Mouse (Mus musculus) intestine, embryonic 16.5 days (tissue): ENCODE measurements at regions not wholly inside any gene's neighbourhood (a gene's known extent, or its start where the extent isn't known, plus 50 kb on each side); places are given as distances from the start of the nearest gene placed in this dataset.

Experiments
- ATAC-seq: fragments of 200-750 bp; cut with Nextera tagmentation; 2 replicates; pipeline ENCODE4 v1.8.0; 2017; ENCODE audit warnings: moderate TSS enrichment, moderate library complexity
- H3K27ac ChIP-seq: fragments of 300-500 bp; sonication (generic); 2 replicates; pipeline ENCODE4 v1.5.1; 2014; ENCODE audit warnings: mild to moderate bottlenecking, low read length
- H3K27me3 ChIP-seq: fragments of 300-500 bp; sonication (generic); replicated peaks from 2 replicates; pipeline ENCODE4 v1.6.1; 2014; ENCODE audit warnings: low read length, control low read depth, mixed read lengths; ENCODE audit not compliant: control insufficient read depth, insufficient read depth
- H3K36me3 ChIP-seq: fragments of 300-500 bp; sonication (generic); 2 replicates; pipeline ENCODE4 v1.6.1; 2014; ENCODE audit warnings: low read length, control low read depth; ENCODE audit not compliant: control insufficient read depth, insufficient read depth
- H3K4me1 ChIP-seq: fragments of 300-500 bp; sonication (generic); 2 replicates; pipeline ENCODE4 v1.6.1; 2014; ENCODE audit warnings: low read length, control low read depth, mixed read lengths; ENCODE audit not compliant: control insufficient read depth, insufficient read depth
- H3K4me2 ChIP-seq: fragments of 300-500 bp; sonication (generic); 2 replicates; pipeline ENCODE4 v1.6.1; 2014; ENCODE audit warnings: low read depth, low read length, control low read depth
- H3K4me3 ChIP-seq: fragments of 300-500 bp; sonication (generic); 2 replicates; pipeline ENCODE4 v1.5.1; 2014; ENCODE audit warnings: mild to moderate bottlenecking, low read length
- H3K9ac ChIP-seq: fragments of 300-500 bp; sonication (generic); 2 replicates; pipeline ENCODE4 v1.6.1; 2014; ENCODE audit warnings: low read depth, low read length
- H3K9me3 ChIP-seq: fragments of 300-500 bp; sonication (generic); 2 replicates; pipeline ENCODE4 v1.6.1; 2016; ENCODE audit warnings: low read length, control low read depth; ENCODE audit not compliant: control insufficient read depth
- WGBS: fragments of 180-500 bp; shearing (Covaris S2); extraction: QIAGEN DNeasy Blood & Tissue Kit; methylation state at CpG from one replicate; pipeline ENCODE4 v1.1.7; 2014; 5-methylcytosine and 5-hydroxymethylcytosine counted together

DNA sequence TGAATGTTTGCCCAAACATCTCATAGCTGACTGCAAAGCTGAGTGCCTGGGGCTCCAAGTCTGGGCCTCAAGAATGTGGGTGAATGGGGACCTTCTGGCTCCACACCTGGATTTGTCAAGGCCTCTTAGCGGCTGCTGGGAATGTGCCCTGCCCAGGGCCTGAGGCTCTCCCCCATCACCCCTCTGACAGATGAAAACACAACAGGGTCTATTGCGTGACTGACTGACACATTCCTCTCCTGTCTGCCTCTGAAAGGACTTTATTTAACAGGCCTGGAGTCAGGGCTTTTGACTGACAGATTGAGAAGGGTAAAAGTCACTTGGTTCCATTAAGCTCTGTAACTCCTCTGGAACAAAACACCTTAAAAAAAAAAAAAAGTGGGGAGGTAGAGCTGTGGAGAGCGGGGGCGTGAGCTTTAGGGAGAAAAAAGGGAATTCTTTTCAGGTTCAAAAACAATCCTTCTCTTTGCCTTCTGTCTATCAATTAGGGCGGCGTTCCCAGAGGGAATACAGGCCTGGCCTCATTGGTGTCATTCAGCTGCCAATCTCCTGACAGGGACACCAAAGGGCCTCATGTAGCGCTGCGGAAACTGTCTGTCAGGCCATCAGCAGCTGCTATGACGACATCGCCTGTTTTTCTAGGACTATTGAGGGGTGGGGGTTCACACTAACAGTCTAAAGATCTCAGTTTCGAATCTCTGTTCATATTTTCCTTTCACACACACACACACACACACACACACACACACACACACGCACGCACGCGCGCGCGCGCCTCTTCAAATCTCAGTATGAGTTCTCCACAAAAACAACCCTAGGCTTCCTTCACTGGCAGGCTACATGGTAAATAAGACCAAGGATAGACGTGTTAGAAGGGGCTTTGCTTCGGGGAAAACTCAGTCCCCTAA, 355.4 kb upstream of the Nfe2l3 start:
- WGBS = 79% methylated on average over 21 of the region's 21 CpGs
- H3K36me3 ChIP-seq = no peaks in the 10 kb centered on the region
- H3K27ac ChIP-seq = no peak overlapping the region
- no peaks in the 10 kb centered on the region for H3K27me3 ChIP-seq
- no peak overlapping the region for H3K4me3 ChIP-seq
- no peak overlapping the region for H3K4me2 ChIP-seq
- no peaks in the 10 kb centered on the region for H3K9me3 ChIP-seq
- no peak for ATAC-seq
- H3K4me1 ChIP-seq = no peaks in the 10 kb centered on the region
- H3K9ac ChIP-seq = no peak overlapping the region

DNA sequence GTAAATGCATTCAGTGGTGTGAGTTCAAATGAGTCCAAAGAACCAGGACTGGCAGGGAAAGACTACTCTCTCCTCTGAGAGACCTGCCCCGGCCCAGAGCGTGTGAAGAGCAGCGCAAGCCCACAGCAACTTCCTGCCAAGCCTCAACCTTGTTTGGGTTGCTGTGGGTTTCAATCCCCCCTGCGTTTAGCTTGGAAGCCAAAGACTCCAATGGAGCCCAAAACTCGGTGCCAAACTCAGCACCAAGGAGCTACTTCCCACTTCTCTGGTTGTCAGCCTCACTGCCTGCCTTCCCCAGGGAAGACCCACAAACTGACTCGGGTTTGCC, 354.7 kb upstream of the Nfe2l3 start:
- Histone ChIP-seq H3K9ac (no peak overlapping the region), H3K4me3 (no peak overlapping the region), H3K36me3 (no peaks in the 10 kb centered on the region), H3K27me3 (no peaks in the 10 kb centered on the region), H3K27ac (no peak overlapping the region), H3K9me3 (no peaks in the 10 kb centered on the region), H3K4me2 (no peak overlapping the region), H3K4me1 (no peaks in the 10 kb centered on the region)
- no peak for ATAC-seq
- 65% methylated on average over 6 of the region's 6 CpGs for WGBS

DNA sequence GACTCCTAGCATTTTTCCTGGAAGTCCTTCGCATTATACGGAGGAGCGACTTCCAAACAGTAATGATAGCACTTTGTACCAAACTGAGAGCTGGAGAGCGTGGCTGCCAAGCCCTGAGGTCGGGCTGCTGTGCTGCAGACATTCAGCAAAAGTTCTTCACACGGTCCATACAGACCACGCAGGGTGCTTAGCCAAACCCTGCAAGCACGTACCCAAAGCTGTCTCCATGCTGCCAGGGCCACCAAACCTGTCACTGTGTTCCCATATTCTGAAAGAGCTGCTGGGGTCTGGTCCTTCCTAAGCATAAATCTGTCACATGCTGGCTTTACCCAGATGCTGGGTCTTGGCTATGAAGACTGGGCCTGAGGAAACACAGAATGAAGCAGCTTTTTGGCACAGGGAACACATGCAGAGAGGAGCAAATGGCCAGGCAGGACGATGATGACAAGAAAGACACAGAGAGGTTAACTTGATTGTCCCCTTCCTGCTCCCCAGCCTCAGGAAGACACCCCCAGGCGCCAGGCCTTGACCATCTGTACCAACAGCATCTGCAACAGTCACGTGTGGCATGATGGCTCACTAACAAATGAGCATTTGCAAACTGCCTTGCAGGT, 354.0 kb upstream of the Nfe2l3 start:
- H3K4me2 ChIP-seq = no peak overlapping the region
- no peaks in the 10 kb centered on the region for H3K9me3 ChIP-seq
- ATAC-seq = no peak
- H3K9ac ChIP-seq = no peak overlapping the region
- H3K27ac ChIP-seq = no peak overlapping the region
- no peaks in the 10 kb centered on the region for H3K36me3 ChIP-seq
- H3K4me3 ChIP-seq = no peak overlapping the region
- no peaks in the 10 kb centered on the region for H3K4me1 ChIP-seq
- 70% methylated on average over 11 of the region's 11 CpGs for WGBS
- no peaks in the 10 kb centered on the region for H3K27me3 ChIP-seq

DNA sequence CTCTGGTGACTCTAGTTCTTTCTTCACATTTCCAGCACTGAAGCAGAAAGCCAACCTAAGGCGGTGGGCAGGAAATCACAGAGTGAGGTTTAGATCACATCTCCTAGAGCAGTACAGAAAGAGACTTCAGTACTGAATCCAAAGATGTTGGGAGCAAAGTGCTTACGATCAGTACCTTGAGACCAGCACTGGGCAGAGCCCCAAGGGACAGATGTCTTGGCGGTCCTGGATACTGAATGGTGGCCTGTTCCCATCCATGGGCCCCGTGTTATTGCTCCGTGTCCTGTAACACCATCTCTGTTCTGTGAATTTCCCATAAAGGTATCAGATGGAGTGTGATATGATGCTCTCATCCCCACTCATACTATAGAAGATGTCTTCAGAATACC, 353.5 kb upstream of the Nfe2l3 start:
- H3K9me3 ChIP-seq = no peaks in the 10 kb centered on the region
- no peak for ATAC-seq
- H3K27ac ChIP-seq = no peak overlapping the region
- H3K4me1 ChIP-seq = no peaks in the 10 kb centered on the region
- no peaks in the 10 kb centered on the region for H3K36me3 ChIP-seq
- no peak overlapping the region for H3K4me3 ChIP-seq
- WGBS = 94% methylated on average over 5 of the region's 5 CpGs
- H3K27me3 ChIP-seq = no peaks in the 10 kb centered on the region
- no peak overlapping the region for H3K4me2 ChIP-seq
- no peak overlapping the region for H3K9ac ChIP-seq

DNA sequence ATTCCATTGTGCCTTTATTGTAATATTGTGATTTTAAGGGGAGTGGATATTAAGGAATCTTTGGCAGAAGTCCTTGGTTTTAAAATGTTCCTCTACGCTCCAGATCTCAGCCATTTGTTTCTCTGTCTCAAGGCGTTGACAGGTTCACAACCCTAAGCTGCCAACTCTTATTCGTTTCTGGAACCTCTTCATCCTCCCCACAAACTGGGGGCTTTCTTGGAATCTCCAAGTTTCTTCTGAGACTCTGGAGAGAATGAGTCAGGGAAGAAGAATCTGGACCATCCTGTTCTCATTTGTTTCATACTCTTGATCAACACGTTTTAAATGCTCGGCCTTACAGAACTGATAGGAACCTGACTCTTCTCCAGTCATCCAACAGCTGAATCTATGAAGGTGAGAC, 351.4 kb upstream of the Nfe2l3 start:
- no peak overlapping the region for H3K4me2 ChIP-seq
- H3K27me3 ChIP-seq = no peaks in the 10 kb centered on the region
- H3K27ac ChIP-seq = no peak overlapping the region
- no peak for ATAC-seq
- 68% methylated on average over 5 of the region's 5 CpGs for WGBS
- no peaks in the 10 kb centered on the region for H3K4me1 ChIP-seq
- H3K9ac ChIP-seq = no peak overlapping the region
- no peaks in the 10 kb centered on the region for H3K36me3 ChIP-seq
- H3K9me3 ChIP-seq = no peaks in the 10 kb centered on the region
- H3K4me3 ChIP-seq = no peak overlapping the region

DNA sequence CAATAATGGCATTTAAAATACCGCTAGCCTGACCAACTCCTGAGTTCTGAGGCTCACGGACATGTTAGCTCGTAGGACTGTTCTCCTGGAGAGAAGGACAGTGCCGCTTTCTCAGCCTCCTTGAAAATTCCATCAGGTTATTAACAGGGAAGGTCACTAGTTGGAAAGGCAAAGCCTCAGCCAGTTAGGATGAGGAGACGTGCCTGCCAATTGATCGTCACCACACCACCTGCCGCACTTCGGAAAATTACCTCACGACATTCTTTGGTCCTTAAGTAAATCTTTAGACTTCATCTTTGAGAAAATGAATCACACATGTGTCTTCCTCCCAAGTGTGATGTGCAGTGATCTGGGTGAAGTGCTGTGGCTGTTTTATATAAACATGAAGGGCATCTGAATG, 347.8 kb upstream of the Nfe2l3 start:
- H3K4me1 ChIP-seq = no peaks in the 10 kb centered on the region
- no peaks in the 10 kb centered on the region for H3K27me3 ChIP-seq
- no peaks in the 10 kb centered on the region for H3K9me3 ChIP-seq
- WGBS = 69% methylated on average over 9 of the region's 9 CpGs
- H3K9ac ChIP-seq = no peak overlapping the region
- H3K36me3 ChIP-seq = no peaks in the 10 kb centered on the region
- ATAC-seq = no peak
- H3K4me3 ChIP-seq = no peak overlapping the region
- H3K4me2 ChIP-seq = no peak overlapping the region
- H3K27ac ChIP-seq = no peak overlapping the region

DNA sequence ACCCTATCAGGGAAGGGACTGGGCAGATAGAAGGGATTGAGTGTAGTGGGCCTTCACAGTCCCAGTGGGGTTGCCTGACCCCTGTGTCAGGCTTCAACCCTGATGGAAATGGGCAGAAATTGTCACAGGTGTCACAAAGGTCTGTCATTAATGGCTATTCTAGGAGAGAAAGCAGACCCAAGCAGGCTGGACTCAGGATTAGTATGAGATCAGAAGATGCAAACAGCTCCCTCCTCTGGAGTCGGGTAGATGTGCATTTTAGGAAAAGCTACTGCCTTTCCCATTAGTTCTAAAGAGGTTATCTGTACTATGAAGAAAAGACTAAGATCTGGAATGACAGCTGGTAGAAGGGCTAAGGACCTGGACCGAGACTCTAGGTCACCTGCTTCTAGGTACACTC, 346.9 kb upstream of the Nfe2l3 start:
- no peak for ATAC-seq
- Histone ChIP-seq H3K4me1 (no peaks in the 10 kb centered on the region), H3K36me3 (no peaks in the 10 kb centered on the region), H3K27me3 (no peaks in the 10 kb centered on the region), H3K9me3 (no peaks in the 10 kb centered on the region), H3K27ac (no peak overlapping the region), H3K4me2 (no peak overlapping the region), H3K9ac (no peak overlapping the region), H3K4me3 (no peak overlapping the region)
- WGBS = 55% methylated on average over 2 of the region's 2 CpGs

DNA sequence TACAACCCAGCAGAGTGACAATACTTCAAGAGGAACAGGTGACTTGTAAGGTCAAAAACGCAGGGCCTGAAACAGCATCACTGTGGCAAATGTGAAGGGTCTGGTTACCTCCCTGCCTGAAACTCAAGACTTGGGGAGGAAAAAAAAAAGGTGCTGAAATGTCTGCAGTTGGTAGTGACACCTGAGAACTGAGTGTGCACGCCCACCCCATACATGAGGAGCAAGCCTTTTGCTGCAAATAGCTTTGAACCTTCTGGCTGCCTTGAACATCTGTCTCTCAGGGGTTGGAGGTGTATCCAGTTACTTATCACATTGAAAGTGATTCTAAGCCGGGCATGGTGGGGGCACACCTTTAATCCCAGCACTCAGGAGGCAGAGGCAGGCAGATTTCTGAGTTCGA, 346.1 kb upstream of the Nfe2l3 start:
- H3K36me3 ChIP-seq = no peaks in the 10 kb centered on the region
- H3K27ac ChIP-seq = no peak overlapping the region
- no peak overlapping the region for H3K4me2 ChIP-seq
- 78% methylated on average over 4 of the region's 4 CpGs for WGBS
- no peak overlapping the region for H3K9ac ChIP-seq
- H3K27me3 ChIP-seq = no peaks in the 10 kb centered on the region
- H3K4me1 ChIP-seq = no peaks in the 10 kb centered on the region
- ATAC-seq = no peak
- H3K9me3 ChIP-seq = no peaks in the 10 kb centered on the region
- no peak overlapping the region for H3K4me3 ChIP-seq

DNA sequence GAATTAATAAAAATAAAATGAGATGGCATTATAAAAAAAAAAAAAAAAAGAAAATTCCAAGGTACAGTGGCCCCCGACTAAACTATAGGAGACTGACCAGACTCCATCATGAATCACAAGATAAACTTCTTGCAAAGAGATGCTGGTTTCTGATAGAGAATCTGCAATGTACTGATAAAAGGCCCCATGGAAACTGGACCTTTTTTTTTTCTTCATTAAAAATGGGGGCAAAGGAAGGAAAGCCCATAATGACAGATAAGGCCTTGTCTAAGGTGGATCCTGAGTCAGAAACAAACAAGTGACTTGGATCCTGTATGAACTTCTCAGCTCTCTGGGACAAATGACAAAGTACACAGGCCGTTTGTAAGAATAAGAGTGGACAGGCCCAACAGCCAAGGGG, 344.7 kb upstream of the Nfe2l3 start:
- ATAC-seq = no peak
- WGBS = 62% methylated on average over 2 of the region's 2 CpGs
- no peaks in the 10 kb centered on the region for H3K9me3 ChIP-seq
- no peaks in the 10 kb centered on the region for H3K36me3 ChIP-seq
- H3K4me2 ChIP-seq = no peak overlapping the region
- no peaks in the 10 kb centered on the region for H3K27me3 ChIP-seq
- no peak overlapping the region for H3K9ac ChIP-seq
- no peaks in the 10 kb centered on the region for H3K4me1 ChIP-seq
- H3K27ac ChIP-seq = no peak overlapping the region
- H3K4me3 ChIP-seq = no peak overlapping the region
